Mouse (Mus musculus): ENCODE results near the gene Mettl7a3. TPM values are rescaled to one million over a fixed set of nuclear protein-coding genes. Genes with fewer than 3 reads are reported as not detected.
"Not testable (repeated sequence)": the region's sequence is repeated elsewhere in the genome, so short reads cannot be mapped to it uniquely, and the experiment has no call there.

The Mettl7a3 gene
- total and polyA plus RNA-seq, 2 experiments from 2014 or later: not detected

DNA sequence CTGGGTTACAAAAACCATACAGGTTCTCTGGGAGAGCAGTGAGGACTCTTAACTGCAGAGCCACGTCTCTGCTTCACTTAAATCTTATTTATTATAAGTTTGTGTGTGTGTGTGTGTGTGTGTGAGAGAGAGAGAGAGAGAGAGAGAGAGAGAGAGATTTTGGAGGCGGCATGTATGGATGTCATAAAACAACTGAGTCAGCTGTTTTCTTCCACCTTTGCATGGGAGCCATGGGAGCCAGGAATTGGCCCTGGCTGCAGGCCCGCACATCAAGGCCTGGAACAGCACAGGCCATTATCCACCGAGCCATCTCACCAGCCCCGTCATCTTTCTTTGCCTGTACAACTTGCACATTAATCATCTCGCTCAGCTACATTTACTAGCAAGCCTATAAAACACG is 32.4 kb downstream of the Mettl7a3 start:
- Histone ChIP-seq H3K36me3 (ENCODE audit: insufficient read depth) (no peaks in the 10 kb centered on the region), H3K4me1 (ENCODE audit: insufficient read depth) (no peaks in the 10 kb centered on the region), H3K9ac (no peak overlapping the region), H3K4me3 (ENCODE audit: low read depth, low read length) (no peak overlapping the region), H3K9me3 (ENCODE audit: low read length) (no peaks in the 10 kb centered on the region), H3K27ac (ENCODE audit: low read depth, low read length) (no peak overlapping the region), H3K4me2 (ENCODE audit: low read depth) (no peak overlapping the region), H3K27me3 (ENCODE audit: insufficient read depth, low read length) (no peaks in the 10 kb centered on the region)
- WGBS: 82% methylated on average over 7 of the region's 7 CpGs
- no peak for TF ChIP-seq CTCF (IDR thresholded peaks at IDR 0.05; ENCODE audit: low read depth)
- no peak for DNase-seq
- ATAC-seq: no peak

GRCm38 (mm10) chr15:100375066-100375465 is 40.3 kb downstream of the Mettl7a3 start:
- no peaks in the 10 kb centered on the region for H3K27me3 ChIP-seq (ENCODE audit: insufficient read depth, low read length)
- ATAC-seq: peak; percentile 51; the same call in 1 of the 2 replicates
- WGBS: 36% methylated on average over 5 of the region's 5 CpGs

GRCm38 (mm10) chr15:100377847-100378505 is 43.2 kb downstream of the Mettl7a3 start:
- DNase-seq; H3K9me3 ChIP-seq (ENCODE audit: low read length); H3K4me1 ChIP-seq (ENCODE audit: insufficient read depth); H3K27me3 ChIP-seq (ENCODE audit: insufficient read depth, low read length); H3K27ac ChIP-seq (ENCODE audit: low read depth, low read length); H3K4me3 ChIP-seq (ENCODE audit: low read depth, low read length); H3K4me2 ChIP-seq (ENCODE audit: low read depth); H3K36me3 ChIP-seq (ENCODE audit: insufficient read depth); H3K9ac ChIP-seq: not testable (repeated sequence)
- peak; percentile 65; the same call in 1 of the 2 replicates for ATAC-seq
- 14% methylated on average over 3 of the region's 9 CpGs for WGBS
- peak; percentile 35 for TF ChIP-seq CTCF (IDR thresholded peaks at IDR 0.05; ENCODE audit: low read depth)

More at GRCm38 (mm10) chr15:100375066-100375465, 40.3 kb downstream of the Mettl7a3 start:
- Histone ChIP-seq H3K9ac (no peak overlapping the region), H3K36me3 (ENCODE audit: insufficient read depth) (no peaks in the 10 kb centered on the region), H3K9me3 (ENCODE audit: low read length) (no peaks in the 10 kb centered on the region), H3K4me1 (ENCODE audit: insufficient read depth) (no peaks in the 10 kb centered on the region), H3K4me3 (ENCODE audit: low read depth, low read length) (no peak overlapping the region), H3K27ac (ENCODE audit: low read depth, low read length) (no peak overlapping the region), H3K4me2 (ENCODE audit: low read depth) (no peak overlapping the region)
- DNase-seq: peak; percentile 82
- peak; percentile 75 for TF ChIP-seq CTCF (IDR thresholded peaks at IDR 0.05; ENCODE audit: low read depth)

GRCm38 (mm10) chr15:100379658-100380057 is 44.9 kb downstream of the Mettl7a3 start:
- no peak for ATAC-seq
- Histone ChIP-seq H3K4me2 (ENCODE audit: low read depth) (no peak overlapping the region), H3K27ac (ENCODE audit: low read depth, low read length) (no peak overlapping the region), H3K4me3 (ENCODE audit: low read depth, low read length) (no peak overlapping the region), H3K9ac (no peak overlapping the region), H3K27me3 (ENCODE audit: insufficient read depth, low read length) (no peaks in the 10 kb centered on the region), H3K9me3 (ENCODE audit: low read length) (no peaks in the 10 kb centered on the region), H3K4me1 (ENCODE audit: insufficient read depth) (no peaks in the 10 kb centered on the region), H3K36me3 (ENCODE audit: insufficient read depth) (no peaks in the 10 kb centered on the region)
- no peak for DNase-seq
- no peak for TF ChIP-seq CTCF (IDR thresholded peaks at IDR 0.05; ENCODE audit: low read depth)
- WGBS: 82% methylated on average over 8 of the region's 8 CpGs

DNA sequence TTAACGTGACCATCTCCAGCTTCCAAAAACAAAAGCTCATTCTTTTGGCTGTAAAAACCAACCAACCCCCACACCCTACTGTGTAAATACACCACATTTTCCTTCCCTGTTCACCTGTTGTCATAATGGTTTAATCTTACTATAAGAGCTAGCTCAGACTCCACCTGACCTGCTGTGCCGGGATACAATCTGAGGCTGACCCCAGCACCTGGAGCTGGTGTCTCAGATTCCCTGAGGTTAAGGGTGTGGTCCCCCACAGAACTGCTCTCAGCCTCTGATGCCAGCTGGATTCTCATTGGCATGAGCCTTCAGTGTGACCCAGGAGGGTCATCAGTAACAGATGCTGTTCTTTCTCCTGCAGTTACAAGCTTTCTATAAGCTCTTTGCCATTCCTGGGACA is 45.4 kb downstream of the Mettl7a3 start:
- H3K4me1 ChIP-seq (ENCODE audit: insufficient read depth): no peaks in the 10 kb centered on the region
- H3K27ac ChIP-seq (ENCODE audit: low read depth, low read length): no peak overlapping the region
- no peak for DNase-seq
- no peak overlapping the region for H3K9ac ChIP-seq
- no peaks in the 10 kb centered on the region for H3K36me3 ChIP-seq (ENCODE audit: insufficient read depth)
- H3K27me3 ChIP-seq (ENCODE audit: insufficient read depth, low read length): no peaks in the 10 kb centered on the region
- no peak for TF ChIP-seq CTCF (IDR thresholded peaks at IDR 0.05; ENCODE audit: low read depth)
- no peak overlapping the region for H3K4me3 ChIP-seq (ENCODE audit: low read depth, low read length)
- H3K4me2 ChIP-seq (ENCODE audit: low read depth): no peak overlapping the region
- H3K9me3 ChIP-seq (ENCODE audit: low read length): no peaks in the 10 kb centered on the region
- WGBS: 67% methylated on average over 2 of the region's 2 CpGs
- no peak for ATAC-seq

DNA sequence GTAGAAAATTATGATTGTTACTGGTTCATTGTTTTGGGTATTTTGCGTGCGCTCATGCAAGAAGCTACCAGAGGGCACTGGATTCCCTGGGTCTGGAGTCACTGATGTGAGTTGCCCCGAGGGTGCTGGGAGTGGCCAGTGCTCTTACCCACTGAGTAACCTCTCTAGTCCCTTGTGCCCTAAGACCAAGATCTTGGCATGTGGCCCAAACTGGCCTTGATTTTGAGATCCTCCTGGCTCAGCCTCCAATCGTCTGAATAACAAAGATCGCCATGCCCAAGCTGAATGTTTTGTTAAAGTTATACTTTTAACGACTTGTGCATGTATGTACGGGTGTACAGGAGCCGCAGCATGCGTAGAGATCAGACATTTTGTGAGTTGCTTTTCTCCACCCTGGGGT is 51.0 kb downstream of the Mettl7a3 start:
- no peak overlapping the region for H3K9ac ChIP-seq
- no peak overlapping the region for H3K27ac ChIP-seq (ENCODE audit: low read depth, low read length)
- no peaks in the 10 kb centered on the region for H3K4me1 ChIP-seq (ENCODE audit: insufficient read depth)
- DNase-seq (no peak), ATAC-seq (no peak)
- H3K4me2 ChIP-seq (ENCODE audit: low read depth): no peak overlapping the region
- 88% methylated on average over 9 of the region's 9 CpGs for whole genome bisulfite sequencing
- H3K4me3 ChIP-seq (ENCODE audit: low read depth, low read length): no peak overlapping the region
- TF ChIP-seq CTCF (IDR thresholded peaks at IDR 0.05; ENCODE audit: low read depth): no peak
- H3K9me3 ChIP-seq (ENCODE audit: low read length): no peaks in the 10 kb centered on the region
- no peaks in the 10 kb centered on the region for H3K27me3 ChIP-seq (ENCODE audit: insufficient read depth, low read length)
- no peaks in the 10 kb centered on the region for H3K36me3 ChIP-seq (ENCODE audit: insufficient read depth)

- Histone ChIP-seq H3K4me1 (ENCODE audit: insufficient read depth) (no peaks in the 10 kb centered on the region), H3K36me3 (ENCODE audit: insufficient read depth) (0 out of 2 replicates have a peak, but pooled peaks cover 6% of the 10 kb centered on the region), H3K27me3 (ENCODE audit: insufficient read depth, low read length) (no peaks in the 10 kb centered on the region), H3K27ac (ENCODE audit: low read depth, low read length) (no peak overlapping the region), H3K4me2 (ENCODE audit: low read depth) (no peak overlapping the region), H3K9ac (no peak overlapping the region), H3K9me3 (ENCODE audit: low read length) (no peaks in the 10 kb centered on the region), H3K4me3 (ENCODE audit: low read depth, low read length) (no peak overlapping the region)
- 93% methylated on average over 17 of the region's 17 CpGs for WGBS
- no peak for TF ChIP-seq CTCF (IDR thresholded peaks at IDR 0.05; ENCODE audit: low read depth)
- DNase-seq: no peak
- no peak for ATAC-seq
Measured at GRCm38 (mm10) chr15:100387544-100388223, 53.0 kb downstream of the Mettl7a3 start.

Measured in forebrain, postnatal 0 days (tissue).